Mouse (Mus musculus) cerebellum, postnatal 36 days (tissue): ENCODE measurements at regions not wholly inside any gene's neighbourhood (a gene's known extent, or its start where the extent isn't known, plus 50 kb on each side); places are given as distances from the start of the nearest gene placed in this dataset.
"Not testable (repeated sequence)": the region's sequence is repeated elsewhere in the genome, so short reads cannot be mapped to it uniquely, and the experiment has no call there.

Source experiments
- DNase-seq, 2 experiments: peaks; one replicate each; pipeline ENCODE4 v3.0.0; 2021 to 2022; ENCODE audit warnings: mixed read lengths in 2 of 2

DNA sequence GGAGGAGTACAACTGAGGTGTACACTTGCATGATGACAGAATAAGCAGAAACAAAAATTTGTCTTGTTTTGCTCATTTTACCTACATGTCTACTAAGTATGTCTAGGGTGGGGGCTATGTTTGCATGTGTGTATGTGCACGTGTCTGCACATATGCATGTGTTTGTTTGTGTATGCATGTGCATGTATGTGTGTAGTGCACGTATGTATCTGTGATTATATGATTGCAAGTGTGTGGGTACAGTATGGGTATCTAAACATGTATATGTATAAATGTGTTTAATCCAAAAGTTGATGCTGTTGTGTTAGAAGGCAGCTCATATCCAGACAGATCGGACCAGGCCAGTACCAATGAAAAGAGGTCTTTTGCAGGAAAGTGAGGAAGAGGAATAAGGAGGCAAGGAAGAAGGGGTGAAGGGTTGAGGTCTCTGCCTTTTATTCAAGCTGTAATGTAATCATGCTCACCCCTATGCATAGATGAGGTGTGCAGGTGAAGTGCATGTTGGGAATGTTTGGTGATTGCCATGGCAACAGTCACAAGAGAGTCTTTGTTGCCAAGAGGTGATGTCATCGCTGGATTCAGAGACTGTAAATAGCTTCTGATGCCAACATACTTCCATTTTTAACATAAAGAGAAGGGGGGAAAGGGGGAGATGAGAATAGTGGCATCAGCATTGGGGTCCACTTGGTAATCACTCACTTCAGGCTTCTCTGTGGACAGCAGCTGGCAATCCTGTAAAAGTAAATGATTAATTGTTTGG lies 1447.7 kb downstream of the Zfp704 start:
- DNase-seq = peak in 1 of 2 experiments; percentile 6

DNA sequence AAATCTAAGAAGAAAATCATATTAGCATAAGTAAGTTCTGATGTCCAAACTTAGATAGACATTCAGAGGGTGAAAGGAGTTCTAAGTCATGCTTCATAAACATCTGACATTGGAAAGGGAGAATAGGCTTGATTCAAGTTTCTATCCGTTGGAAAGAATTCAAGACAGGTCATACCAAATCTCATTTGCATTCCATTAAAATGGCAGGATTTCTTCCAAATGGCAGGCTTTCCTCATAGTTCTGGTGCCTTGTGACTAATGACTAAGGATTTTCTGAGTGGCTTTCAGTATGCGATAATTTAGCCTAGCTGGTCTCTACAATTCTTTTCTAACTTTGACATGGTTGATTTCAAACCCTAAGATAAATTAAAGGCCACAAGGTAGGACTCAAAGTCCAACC lies 1466.9 kb downstream of the Zfp704 start:
- DNase-seq = no peak

- DNase-seq = no peak
Observed at GRCm38 (mm10) chr3:8142190-8142589, 1467.7 kb downstream of the Zfp704 start.

DNA sequence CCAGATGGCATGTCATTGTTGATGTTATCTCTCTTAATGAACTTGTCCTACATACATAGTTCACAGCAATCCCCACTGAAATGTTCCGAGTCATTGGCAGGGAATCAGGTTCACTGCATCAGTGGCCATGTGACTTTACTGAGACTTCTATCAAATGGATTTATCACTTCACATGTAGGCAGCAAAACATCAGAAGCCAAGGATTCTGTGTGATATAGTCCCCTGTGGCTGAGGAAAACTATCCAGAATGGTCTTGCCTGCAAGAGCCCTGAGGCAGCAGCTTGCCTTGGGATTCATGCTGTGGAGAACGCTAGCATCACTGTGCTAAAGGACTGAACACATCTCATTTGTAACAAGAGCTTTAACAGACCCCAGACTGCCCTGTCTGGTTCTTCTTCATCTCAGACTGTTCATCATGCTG lies 1468.2 kb downstream of the Zfp704 start:
- DNase-seq = peak; percentile 3

GRCm38 (mm10) chr3:8123641-8124040 lies 1486.2 kb downstream of the Zfp704 start:
- DNase-seq = not testable (repeated sequence)

DNA sequence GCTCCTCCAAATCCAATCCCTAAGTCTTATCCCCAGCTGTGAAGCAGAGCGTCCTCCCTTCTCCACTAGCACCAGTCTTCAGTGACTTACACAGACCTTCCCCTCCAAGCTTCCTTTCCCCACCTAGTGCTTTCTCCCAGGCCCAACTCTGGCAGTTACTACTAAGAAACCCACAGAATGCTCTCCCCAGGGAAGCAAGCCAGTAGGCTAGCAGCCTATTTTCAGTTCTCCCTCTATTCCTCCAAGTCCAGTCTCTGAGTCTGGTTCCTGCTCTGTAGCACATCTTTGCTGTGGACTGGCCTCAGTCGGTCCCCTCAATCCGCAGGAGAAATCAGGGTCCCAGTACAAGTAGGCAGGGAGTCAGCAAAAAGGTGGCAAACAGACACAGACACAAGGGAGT lies 1486.7 kb downstream of the Zfp704 start:
- no peak for DNase-seq

DNA sequence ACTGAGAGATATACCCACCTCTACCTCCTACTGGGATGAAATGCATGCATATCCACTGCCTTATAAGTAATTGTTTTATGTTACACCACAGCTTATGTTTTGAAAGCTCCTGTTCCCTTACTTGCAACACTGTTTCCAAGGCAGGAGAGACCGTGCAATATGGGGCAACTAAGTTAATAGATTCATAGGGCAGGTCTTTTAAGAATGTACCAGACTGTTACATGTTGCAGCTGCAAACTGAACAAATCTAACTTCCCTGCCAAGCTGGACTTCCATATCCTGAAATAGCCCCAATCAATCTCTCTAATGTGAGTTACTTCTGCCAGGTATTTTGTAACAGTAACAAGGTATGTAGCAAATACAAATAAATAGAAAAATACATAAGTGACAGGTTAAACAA lies 1478.0 kb upstream of the 1700008P02Rik start:
- no peak for DNase-seq

- no peak for DNase-seq
Observed at GRCm38 (mm10) chr3:8084749-8085148, 1464.5 kb upstream of the 1700008P02Rik start.

- DNase-seq = no peak
Observed at GRCm38 (mm10) chr3:8053711-8054110, 1433.5 kb upstream of the 1700008P02Rik start.

- DNase-seq = no peak
Observed at GRCm38 (mm10) chr3:8051167-8051566, 1430.9 kb upstream of the 1700008P02Rik start.

GRCm38 (mm10) chr3:8049706-8050105 lies 1429.5 kb upstream of the 1700008P02Rik start:
- DNase-seq = no peak

DNA sequence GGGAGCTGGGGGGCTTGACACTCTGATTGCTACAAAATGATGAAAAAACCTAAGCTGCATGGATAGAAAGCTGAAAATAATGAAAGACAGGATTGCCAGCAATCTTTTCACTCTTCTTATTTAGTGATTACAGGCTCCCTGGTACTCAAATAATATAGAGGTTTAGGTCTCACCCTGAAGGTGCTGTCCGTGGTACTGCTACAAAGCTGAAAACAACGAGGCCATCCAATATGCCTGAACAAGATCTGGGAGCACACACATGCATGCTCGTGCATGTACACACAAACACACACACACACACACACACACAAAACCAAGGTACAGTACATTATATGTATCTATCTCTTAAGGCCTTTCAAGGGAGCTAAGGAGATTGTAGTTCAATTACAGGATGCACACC lies 1426.1 kb upstream of the 1700008P02Rik start:
- DNase-seq = no peak

GRCm38 (mm10) chr3:8036697-8037096 lies 1416.5 kb upstream of the 1700008P02Rik start:
- DNase-seq = no peak

DNA sequence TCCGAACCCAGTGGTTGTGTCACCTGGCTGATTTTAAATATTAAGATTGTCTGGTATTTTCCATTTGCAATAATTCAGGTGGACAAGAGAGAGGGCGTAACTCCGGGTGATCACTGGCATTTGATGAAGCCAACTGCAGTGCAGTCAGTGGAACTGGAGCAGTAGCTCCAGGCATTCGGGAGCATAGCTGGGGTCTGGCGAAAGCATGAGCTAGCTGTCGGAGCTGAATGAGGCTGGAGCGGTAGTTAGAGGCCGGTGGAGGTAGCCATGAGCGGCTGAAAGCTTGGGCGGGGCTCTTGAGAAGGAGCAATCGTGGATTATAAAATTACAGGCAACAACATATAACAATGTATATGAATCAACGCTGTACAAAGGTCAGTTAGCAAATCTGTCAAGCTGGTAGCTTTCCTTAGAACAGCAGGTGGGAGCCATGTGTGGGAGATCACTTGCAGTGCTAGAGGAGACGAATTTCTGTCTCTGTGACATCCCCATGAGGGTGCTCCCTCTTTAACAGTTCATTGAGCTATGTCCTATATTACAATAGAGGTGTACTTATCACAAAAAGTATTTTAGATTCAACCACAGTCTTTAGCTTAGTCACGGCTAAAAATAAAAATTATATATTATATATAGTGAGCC lies 1415.0 kb upstream of the 1700008P02Rik start:
- DNase-seq = no peak

DNA sequence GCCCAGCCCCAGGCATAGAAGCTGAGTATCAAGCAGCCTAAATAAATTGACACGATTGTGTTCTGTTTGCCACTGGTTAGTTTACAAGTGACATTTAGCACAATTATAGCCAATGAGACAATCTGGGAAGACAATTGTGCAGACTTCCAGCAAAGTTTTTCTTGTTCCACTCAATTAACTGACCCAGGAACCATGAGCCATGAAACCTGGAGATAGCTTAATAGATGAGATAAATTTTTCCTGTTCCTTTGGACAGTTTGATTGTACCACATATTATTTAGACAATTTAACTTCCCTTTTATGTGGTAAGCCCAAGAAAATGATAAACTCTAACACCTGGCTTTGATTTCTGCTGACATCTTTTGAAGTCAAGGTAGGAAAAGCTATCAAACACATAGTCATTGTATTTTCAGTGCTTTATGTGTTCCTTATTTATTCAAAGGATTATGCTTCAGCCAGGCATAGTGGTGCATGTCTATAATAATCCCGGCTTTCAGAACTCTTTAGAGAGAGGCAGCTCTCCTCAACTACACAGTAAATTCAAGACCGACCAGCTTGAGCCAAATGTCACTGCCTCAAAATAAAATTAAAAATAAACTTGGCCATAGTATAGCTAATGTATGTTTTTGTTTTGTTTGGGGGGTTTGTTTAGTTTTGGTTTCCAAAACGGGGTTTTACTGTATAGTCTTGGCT lies 1406.2 kb upstream of the 1700008P02Rik start:
- no peak for DNase-seq

GRCm38 (mm10) chr3:8022654-8023053 lies 1402.4 kb upstream of the 1700008P02Rik start:
- DNase-seq = peak in 1 of 2 experiments; percentile 4

DNA sequence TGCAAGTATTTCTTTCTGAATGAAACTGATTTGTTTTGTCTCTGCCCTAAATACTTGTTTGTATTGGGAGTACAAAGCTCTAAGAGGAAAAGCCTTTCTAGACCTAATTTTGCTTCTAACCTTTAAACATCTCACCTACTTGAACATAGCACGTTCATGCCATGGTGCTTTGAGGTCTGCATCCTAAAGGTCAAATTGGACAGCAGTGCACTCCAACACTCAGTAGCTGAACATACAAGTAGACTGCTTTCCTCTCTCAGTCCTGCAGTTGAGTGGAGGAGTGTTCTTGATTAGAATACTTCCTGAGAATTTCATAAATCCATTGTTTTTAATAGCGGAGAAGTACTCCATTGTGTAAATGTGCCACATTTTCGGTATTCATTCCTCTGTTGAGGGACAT lies 1397.2 kb upstream of the 1700008P02Rik start:
- DNase-seq = no peak

DNA sequence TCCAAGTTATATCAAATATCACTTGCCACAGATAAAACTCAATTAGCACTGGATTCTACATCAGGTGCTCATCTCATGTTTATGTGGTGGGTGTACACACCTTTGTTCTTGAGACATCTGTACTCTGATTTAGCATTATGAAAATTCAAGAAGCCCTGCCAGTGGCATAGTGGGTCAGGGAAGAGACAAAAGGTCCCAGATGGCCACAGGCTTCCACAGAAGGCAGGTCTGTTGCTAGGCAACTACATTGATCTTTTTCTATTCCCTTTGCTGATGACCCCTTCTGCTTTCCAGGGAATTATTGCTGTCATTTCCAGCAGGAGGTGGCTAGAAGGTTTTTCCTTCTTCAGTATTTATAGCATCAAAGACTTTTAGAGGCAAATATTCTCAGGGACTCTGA lies 1396.7 kb upstream of the 1700008P02Rik start:
- DNase-seq = no peak

GRCm38 (mm10) chr3:8009966-8010365 lies 1389.7 kb upstream of the 1700008P02Rik start:
- no peak for DNase-seq

DNA sequence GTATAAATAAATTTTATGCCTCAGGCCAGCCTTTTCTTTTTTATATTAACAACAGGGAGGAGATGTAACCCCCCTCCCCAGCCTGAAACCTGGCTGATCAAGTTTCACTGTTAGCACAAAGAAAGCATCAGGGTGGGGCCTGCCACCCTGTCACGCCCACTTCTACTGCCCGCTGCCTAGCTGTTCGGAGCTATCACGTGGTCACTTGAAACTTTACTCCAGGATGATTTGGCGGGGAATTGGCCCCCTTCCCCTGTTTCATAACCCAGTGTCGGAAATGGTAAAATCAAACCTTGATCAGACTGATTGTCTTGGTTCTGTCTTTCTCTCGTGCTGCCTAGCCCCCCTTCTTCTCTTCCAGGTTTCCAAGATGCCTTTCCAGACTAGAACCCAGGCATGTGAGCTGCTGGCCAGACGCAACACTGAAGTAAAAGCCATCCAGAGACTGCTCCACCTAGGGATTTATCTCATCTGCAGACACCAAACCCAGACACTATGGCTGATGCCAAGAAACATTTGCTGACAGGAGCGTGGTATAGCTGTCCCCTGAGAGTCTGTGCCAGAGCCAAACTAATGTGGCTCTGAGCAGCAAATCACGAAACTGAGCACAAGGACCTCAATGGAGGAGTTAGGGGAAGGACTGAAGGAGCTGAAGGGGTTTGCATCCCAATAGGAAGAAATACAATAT lies 1386.6 kb upstream of the 1700008P02Rik start:
- DNase-seq = no peak

- no peak for DNase-seq
Observed at GRCm38 (mm10) chr3:8006273-8006672, 1386.0 kb upstream of the 1700008P02Rik start.

DNA sequence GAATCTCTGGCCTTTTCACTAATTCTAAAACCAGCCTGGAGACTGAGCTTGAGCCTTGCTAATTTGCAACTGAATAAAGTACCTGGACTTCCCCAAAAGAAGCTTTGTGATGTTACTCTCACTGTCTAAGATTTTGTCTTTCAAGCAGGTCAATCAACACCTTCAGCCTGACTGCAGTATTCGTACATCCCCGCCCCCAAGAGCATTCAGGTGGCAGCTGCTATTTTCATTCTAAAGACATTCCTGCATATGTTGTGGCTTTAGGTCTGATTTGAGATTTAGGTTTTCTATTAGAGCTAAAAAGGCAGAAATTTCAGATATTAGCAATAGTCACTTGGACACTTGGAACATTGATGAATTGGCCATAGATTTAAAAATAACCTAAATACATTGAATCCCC lies 1385.4 kb upstream of the 1700008P02Rik start:
- not testable (repeated sequence) for DNase-seq

DNA sequence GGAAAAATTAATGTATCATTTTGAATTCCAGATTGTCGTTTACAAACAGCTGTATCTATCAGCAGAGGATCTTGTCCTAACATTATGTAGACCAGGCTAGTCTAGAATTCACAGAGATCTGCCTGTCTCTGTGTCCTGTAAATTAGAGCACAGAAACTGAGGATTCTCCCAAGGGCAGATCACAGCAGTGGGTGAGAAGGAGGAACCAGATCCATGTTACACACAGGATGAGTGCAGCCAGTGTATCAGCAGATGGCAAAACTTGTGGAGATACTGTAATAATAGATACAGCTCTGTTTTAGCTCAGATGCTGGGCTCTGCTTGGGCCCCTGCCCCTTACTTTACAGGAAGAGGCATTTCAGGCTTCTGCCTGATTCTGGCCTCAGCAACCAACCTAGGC lies 1384.0 kb upstream of the 1700008P02Rik start:
- no peak for DNase-seq
